Mouse (Mus musculus): Measurements from ENCODE around the gene BC049352. TPM values are rescaled to one million over a fixed set of nuclear protein-coding genes. Genes with fewer than 3 reads are reported as not detected.

Gene BC049352
- polyA plus RNA-seq, 1 experiment from 2014 or later, result 1.0 TPM

- WGBS, result 52% methylated on average over 3 of the region's 3 CpGs
- Histone ChIP-seq H3K27me3 (replicated peaks; ENCODE audit: control insufficient read depth, insufficient read depth, low read length) (no peaks in the 10 kb centered on the region), H3K4me3 (ENCODE audit: low read depth, low read length) (no peak overlapping the region), H3K27ac (replicated peaks; ENCODE audit: low read depth, low read length) (no peak overlapping the region), H3K36me3 (ENCODE audit: control insufficient read depth, insufficient read depth, low read length) (no peaks in the 10 kb centered on the region), H3K4me2 (ENCODE audit: low read depth, low read length) (no peak overlapping the region), H3K4me1 (ENCODE audit: control insufficient read depth, insufficient read depth, low read length) (no peaks in the 10 kb centered on the region), H3K9ac (ENCODE audit: low read depth, low read length) (no peak overlapping the region), H3K9me3 (ENCODE audit: control insufficient read depth, low read length) (no peaks in the 10 kb centered on the region)
- DNase-seq (ENCODE audit: low spot score), result no peak
- ATAC-seq (ENCODE audit: low read depth), result no peak
Observed at GRCm38 (mm10) chr9:45182521-45182920, 714 bp downstream of the BC049352 start.

GRCm38 (mm10) chr9:45183266-45183665 lies 1.5 kb downstream of the BC049352 start:
- H3K9me3 ChIP-seq (ENCODE audit: control insufficient read depth, low read length), result no peaks in the 10 kb centered on the region
- DNase-seq (ENCODE audit: low spot score) (no peak), ATAC-seq (ENCODE audit: low read depth) (no peak)
- no peaks in the 10 kb centered on the region for H3K27me3 ChIP-seq (replicated peaks; ENCODE audit: control insufficient read depth, insufficient read depth, low read length)
- no peaks in the 10 kb centered on the region for H3K36me3 ChIP-seq (ENCODE audit: control insufficient read depth, insufficient read depth, low read length)
- H3K4me1 ChIP-seq (ENCODE audit: control insufficient read depth, insufficient read depth, low read length), result no peaks in the 10 kb centered on the region
- H3K27ac ChIP-seq (replicated peaks; ENCODE audit: low read depth, low read length), result no peak overlapping the region
- no peak overlapping the region for H3K9ac ChIP-seq (ENCODE audit: low read depth, low read length)
- no peak overlapping the region for H3K4me3 ChIP-seq (ENCODE audit: low read depth, low read length)
- WGBS, result 88% methylated on average over 6 of the region's 6 CpGs
- no peak overlapping the region for H3K4me2 ChIP-seq (ENCODE audit: low read depth, low read length)

- H3K9ac ChIP-seq (ENCODE audit: low read depth, low read length), result no peak overlapping the region
- H3K9me3 ChIP-seq (ENCODE audit: control insufficient read depth, low read length), result no peaks in the 10 kb centered on the region
- H3K4me2 ChIP-seq (ENCODE audit: low read depth, low read length), result no peak overlapping the region
- no peaks in the 10 kb centered on the region for H3K4me1 ChIP-seq (ENCODE audit: control insufficient read depth, insufficient read depth, low read length)
- H3K36me3 ChIP-seq (ENCODE audit: control insufficient read depth, insufficient read depth, low read length), result no peaks in the 10 kb centered on the region
- H3K4me3 ChIP-seq (ENCODE audit: low read depth, low read length), result no peak overlapping the region
- ATAC-seq (ENCODE audit: low read depth) (no peak), DNase-seq (ENCODE audit: low spot score) (no peak)
- H3K27me3 ChIP-seq (replicated peaks; ENCODE audit: control insufficient read depth, insufficient read depth, low read length), result no peaks in the 10 kb centered on the region
- no peak overlapping the region for H3K27ac ChIP-seq (replicated peaks; ENCODE audit: low read depth, low read length)
- WGBS, result 65% methylated on average over 4 of the region's 4 CpGs
Observed at GRCm38 (mm10) chr9:45185250-45185649, 3.4 kb downstream of the BC049352 start.

GRCm38 (mm10) chr9:45188570-45189563 lies 7.1 kb downstream of the BC049352 start:
- no peaks in the 10 kb centered on the region for H3K4me1 ChIP-seq (ENCODE audit: control insufficient read depth, insufficient read depth, low read length)
- 83% methylated on average over 10 of the region's 10 CpGs for WGBS
- H3K27ac ChIP-seq (replicated peaks; ENCODE audit: low read depth, low read length), result no peak overlapping the region
- H3K9me3 ChIP-seq (ENCODE audit: control insufficient read depth, low read length), result 0 out of 2 replicates have a peak, but pooled peaks cover 3% of the 10 kb centered on the region
- peak; percentile 26 for DNase-seq (ENCODE audit: low spot score)
- H3K4me3 ChIP-seq (ENCODE audit: low read depth, low read length), result no peak overlapping the region
- no peaks in the 10 kb centered on the region for H3K36me3 ChIP-seq (ENCODE audit: control insufficient read depth, insufficient read depth, low read length)
- no peak overlapping the region for H3K4me2 ChIP-seq (ENCODE audit: low read depth, low read length)
- no peaks in the 10 kb centered on the region for H3K27me3 ChIP-seq (replicated peaks; ENCODE audit: control insufficient read depth, insufficient read depth, low read length)
- no peak overlapping the region for H3K9ac ChIP-seq (ENCODE audit: low read depth, low read length)
- ATAC-seq (ENCODE audit: low read depth), result peak; percentile 71

GRCm38 (mm10) chr9:45189661-45190174 lies 7.9 kb downstream of the BC049352 start:
- Histone ChIP-seq H3K4me2 (ENCODE audit: low read depth, low read length) (no peak overlapping the region), H3K27me3 (replicated peaks; ENCODE audit: control insufficient read depth, insufficient read depth, low read length) (no peaks in the 10 kb centered on the region), H3K4me1 (ENCODE audit: control insufficient read depth, insufficient read depth, low read length) (no peaks in the 10 kb centered on the region), H3K4me3 (ENCODE audit: low read depth, low read length) (no peak overlapping the region), H3K9me3 (ENCODE audit: control insufficient read depth, low read length) (0 out of 2 replicates have a peak, but pooled peaks cover 3% of the 10 kb centered on the region), H3K36me3 (ENCODE audit: control insufficient read depth, insufficient read depth, low read length) (no peaks in the 10 kb centered on the region), H3K27ac (replicated peaks; ENCODE audit: low read depth, low read length) (no peak overlapping the region), H3K9ac (ENCODE audit: low read depth, low read length) (no peak overlapping the region)
- DNase-seq (ENCODE audit: low spot score) (no peak), ATAC-seq (ENCODE audit: low read depth) (no peak)
- 88% methylated on average over 4 of the region's 4 CpGs for WGBS

- Histone ChIP-seq H3K27ac (replicated peaks; ENCODE audit: low read depth, low read length) (no peak overlapping the region), H3K36me3 (ENCODE audit: control insufficient read depth, insufficient read depth, low read length) (no peaks in the 10 kb centered on the region), H3K4me2 (ENCODE audit: low read depth, low read length) (no peak overlapping the region), H3K9ac (ENCODE audit: low read depth, low read length) (no peak overlapping the region), H3K4me1 (ENCODE audit: control insufficient read depth, insufficient read depth, low read length) (no peaks in the 10 kb centered on the region), H3K27me3 (replicated peaks; ENCODE audit: control insufficient read depth, insufficient read depth, low read length) (no peaks in the 10 kb centered on the region), H3K9me3 (ENCODE audit: control insufficient read depth, low read length) (0 out of 2 replicates have a peak, but pooled peaks cover 3% of the 10 kb centered on the region), H3K4me3 (ENCODE audit: low read depth, low read length) (no peak overlapping the region)
- 69% methylated on average over 4 of the region's 4 CpGs for whole genome bisulfite sequencing
- DNase-seq (ENCODE audit: low spot score) (peak; percentile 35), ATAC-seq (ENCODE audit: low read depth) (peak; percentile 69)
Observed at GRCm38 (mm10) chr9:45195468-45195867, 13.7 kb downstream of the BC049352 start.

GRCm38 (mm10) chr9:45196125-45196830 lies 14.5 kb downstream of the BC049352 start:
- Histone ChIP-seq H3K9ac (ENCODE audit: low read depth, low read length) (no peak overlapping the region), H3K9me3 (ENCODE audit: control insufficient read depth, low read length) (0 out of 2 replicates have a peak, but pooled peaks cover 3% of the 10 kb centered on the region), H3K4me1 (ENCODE audit: control insufficient read depth, insufficient read depth, low read length) (no peaks in the 10 kb centered on the region), H3K4me2 (ENCODE audit: low read depth, low read length) (no peak overlapping the region), H3K27ac (replicated peaks; ENCODE audit: low read depth, low read length) (no peak overlapping the region), H3K36me3 (ENCODE audit: control insufficient read depth, insufficient read depth, low read length) (no peaks in the 10 kb centered on the region), H3K4me3 (ENCODE audit: low read depth, low read length) (no peak overlapping the region), H3K27me3 (replicated peaks; ENCODE audit: control insufficient read depth, insufficient read depth, low read length) (no peaks in the 10 kb centered on the region)
- ATAC-seq (ENCODE audit: low read depth), result peak; percentile 80
- DNase-seq (ENCODE audit: low spot score), result peak; percentile 51
- 53% methylated on average over 8 of the region's 8 CpGs for WGBS

GRCm38 (mm10) chr9:45197549-45197948 lies 15.7 kb downstream of the BC049352 start:
- no peaks in the 10 kb centered on the region for H3K36me3 ChIP-seq (ENCODE audit: control insufficient read depth, insufficient read depth, low read length)
- no peak overlapping the region for H3K4me2 ChIP-seq (ENCODE audit: low read depth, low read length)
- no peaks in the 10 kb centered on the region for H3K27me3 ChIP-seq (replicated peaks; ENCODE audit: control insufficient read depth, insufficient read depth, low read length)
- no peak overlapping the region for H3K9ac ChIP-seq (ENCODE audit: low read depth, low read length)
- no peaks in the 10 kb centered on the region for H3K4me1 ChIP-seq (ENCODE audit: control insufficient read depth, insufficient read depth, low read length)
- 78% methylated on average over 5 of the region's 5 CpGs for WGBS
- DNase-seq (ENCODE audit: low spot score) (no peak), ATAC-seq (ENCODE audit: low read depth) (no peak)
- H3K9me3 ChIP-seq (ENCODE audit: control insufficient read depth, low read length), result 0 out of 2 replicates have a peak, but pooled peaks cover 3% of the 10 kb centered on the region
- H3K27ac ChIP-seq (replicated peaks; ENCODE audit: low read depth, low read length), result no peak overlapping the region
- H3K4me3 ChIP-seq (ENCODE audit: low read depth, low read length), result no peak overlapping the region
